Mouse (Mus musculus) midbrain, embryonic 10.5 days (tissue): ENCODE results near the gene Vgll2. TPM values are rescaled to one million over a fixed set of nuclear protein-coding genes. Genes with fewer than 3 reads are reported as not detected.

Experiments
- DNase-seq: peaks from one replicate; pipeline ENCODE4 v3.0.0-alpha.2; 2017; ENCODE audit warnings: low spot score
- H3K27ac ChIP-seq: fragments of 300-500 bp; sonication (generic); replicated peaks from 2 replicates; pipeline ENCODE4 v1.5.1; 2016; ENCODE audit warnings: mild to moderate bottlenecking
- H3K27me3 ChIP-seq: fragments of 300-500 bp; sonication (generic); 2 replicates; pipeline ENCODE4 v1.6.1; 2016; ENCODE audit warnings: low read depth, mild to moderate bottlenecking; ENCODE audit not compliant: poor library complexity, severe bottlenecking
- H3K36me3 ChIP-seq: fragments of 300-500 bp; sonication (generic); 2 replicates; pipeline ENCODE4 v1.6.1; 2016; ENCODE audit warnings: mild to moderate bottlenecking, moderate library complexity
- H3K4me1 ChIP-seq: fragments of 300-500 bp; sonication (generic); 2 replicates; pipeline ENCODE4 v1.6.1; 2016
- H3K4me3 ChIP-seq: fragments of 300-500 bp; sonication (generic); 2 replicates; pipeline ENCODE4 v1.5.1; 2016; ENCODE audit warnings: mild to moderate bottlenecking, moderate library complexity
- H3K9me3 ChIP-seq: fragments of 300-500 bp; sonication (generic); replicated peaks from 2 replicates; pipeline ENCODE4 v1.6.1; 2016; ENCODE audit warnings: mild to moderate bottlenecking
- WGBS: fragments of 180-500 bp; shearing (Covaris S2); methylation state at CpG from one replicate; pipeline ENCODE4 v1.1.7; 2016; 5-methylcytosine and 5-hydroxymethylcytosine counted together
- polyA plus RNA-seq: library from polyadenylated mRNA; unstranded; fragments of >200 nt; fragmentation: Nextera tagmentation; extraction: Ambion mirVana; gene quantifications from 2 replicates; pipeline ENCODE4 v1.2.1, GENCODE M21; 2016

Vgll2 gene
- 0.54 TPM in 1 of 2 replicates, not detected in the other for polyA plus RNA-seq

GRCm38 (mm10) chr10:52022413-52023212 lies at the start of gene Vgll2:
Gene Vgll2 (plus strand): TSS chr10:52022502.
- WGBS: under 1% methylated on average over 59 of the region's 60 CpGs
- peak; percentile 75 for DNase-seq
- H3K4me3 ChIP-seq: peak within 1 kb of the TSS; percentile 61
- H3K36me3 ChIP-seq: no peaks in the 10 kb centered on the region
- no peaks in the 10 kb centered on the region for H3K9me3 ChIP-seq
- H3K4me1 ChIP-seq: peaks cover 26% of the 10 kb centered on the region
- H3K27me3 ChIP-seq: peaks cover 94% of the 10 kb centered on the region
- peak within 1 kb of the TSS; percentile 59; the same call in 1 of the 2 replicates for H3K27ac ChIP-seq

GRCm38 (mm10) chr10:51975137-51975536 lies 47.2 kb upstream of the Vgll2 start:
- Histone ChIP-seq H3K9me3 (no peaks in the 10 kb centered on the region), H3K27me3 (no peaks in the 10 kb centered on the region), H3K4me3 (no peak overlapping the region), H3K36me3 (no peaks in the 10 kb centered on the region), H3K27ac (no peak overlapping the region), H3K4me1 (no peaks in the 10 kb centered on the region)
- 81% methylated on average over 4 of the region's 4 CpGs for WGBS
- no peak for DNase-seq

- H3K27ac ChIP-seq: no peak overlapping the region
- H3K4me3 ChIP-seq: no peak overlapping the region
- H3K27me3 ChIP-seq: no peaks in the 10 kb centered on the region
- 88% methylated on average over 3 of the region's 3 CpGs for WGBS
- no peak for DNase-seq
- H3K9me3 ChIP-seq: no peaks in the 10 kb centered on the region
- H3K4me1 ChIP-seq: no peaks in the 10 kb centered on the region
- H3K36me3 ChIP-seq: no peaks in the 10 kb centered on the region
Measured at GRCm38 (mm10) chr10:51975587-51975986, 46.7 kb upstream of the Vgll2 start.

GRCm38 (mm10) chr10:51981651-51982050 lies 40.7 kb upstream of the Vgll2 start:
- Histone ChIP-seq H3K4me1 (no peaks in the 10 kb centered on the region), H3K27ac (no peak overlapping the region), H3K36me3 (no peaks in the 10 kb centered on the region), H3K27me3 (no peaks in the 10 kb centered on the region), H3K9me3 (no peaks in the 10 kb centered on the region), H3K4me3 (no peak overlapping the region)
- 90% methylated on average over 6 of the region's 6 CpGs for WGBS
- DNase-seq: no peak

- no peaks in the 10 kb centered on the region for H3K4me1 ChIP-seq
Measured at GRCm38 (mm10) chr10:51982395-51982794, 39.9 kb upstream of the Vgll2 start.

GRCm38 (mm10) chr10:52018471-52018870 lies 3.8 kb upstream of the Vgll2 start:
- 68% methylated on average over 1 of the region's 1 CpGs for WGBS
- Histone ChIP-seq H3K4me3 (no peak overlapping the region), H3K27me3 (peaks cover 53% of the 10 kb centered on the region), H3K4me1 (peaks cover 19% of the 10 kb centered on the region), H3K36me3 (no peaks in the 10 kb centered on the region), H3K9me3 (no peaks in the 10 kb centered on the region), H3K27ac (no peak overlapping the region)
- DNase-seq: no peak

More at GRCm38 (mm10) chr10:51982395-51982794, 39.9 kb upstream of the Vgll2 start:
- no peaks in the 10 kb centered on the region for H3K9me3 ChIP-seq
- no peak overlapping the region for H3K27ac ChIP-seq
- no peak for DNase-seq
- 91% methylated on average over 6 of the region's 6 CpGs for WGBS
- no peak overlapping the region for H3K4me3 ChIP-seq
- no peaks in the 10 kb centered on the region for H3K36me3 ChIP-seq
- no peaks in the 10 kb centered on the region for H3K27me3 ChIP-seq

- Histone ChIP-seq H3K4me1 (peaks cover 19% of the 10 kb centered on the region), H3K4me3 (peak overlapping the region; percentile 61; the same call in 1 of the 2 replicates), H3K36me3 (no peaks in the 10 kb centered on the region), H3K27me3 (peaks cover 80% of the 10 kb centered on the region), H3K9me3 (no peaks in the 10 kb centered on the region), H3K27ac (no peak overlapping the region)
- WGBS: 1% methylated on average over 9 of the region's 9 CpGs
- DNase-seq: peak; percentile 25
Measured at GRCm38 (mm10) chr10:52021231-52021630, 1.1 kb upstream of the Vgll2 start.

GRCm38 (mm10) chr10:52021736-52022394 lies 437 bp upstream of the Vgll2 start:
- WGBS: under 1% methylated on average over 14 of the region's 15 CpGs
- DNase-seq: no peak
- Histone ChIP-seq H3K4me3 (peak overlapping the region; percentile 61), H3K27me3 (peaks cover 87% of the 10 kb centered on the region), H3K36me3 (no peaks in the 10 kb centered on the region), H3K27ac (peak overlapping the region; percentile 59; the same call in 1 of the 2 replicates), H3K9me3 (no peaks in the 10 kb centered on the region), H3K4me1 (peaks cover 19% of the 10 kb centered on the region)

GRCm38 (mm10) chr10:52023213-52024052 lies 1.1 kb downstream of the Vgll2 start:
- H3K4me3 ChIP-seq: peak overlapping the region; percentile 61
- H3K27me3 ChIP-seq: peaks cover 100% of the 10 kb centered on the region
- no peaks in the 10 kb centered on the region for H3K9me3 ChIP-seq
- no peak overlapping the region for H3K27ac ChIP-seq
- WGBS: 3% methylated on average over 17 of the region's 17 CpGs
- H3K36me3 ChIP-seq: no peaks in the 10 kb centered on the region
- peaks cover 30% of the 10 kb centered on the region for H3K4me1 ChIP-seq
- peak; percentile 54 for DNase-seq

GRCm38 (mm10) chr10:52024053-52024410 lies 1.7 kb downstream of the Vgll2 start:
- 8% methylated on average over 2 of the region's 2 CpGs for WGBS
- peak; percentile 18 for DNase-seq

GRCm38 (mm10) chr10:52025291-52025690 lies 3.0 kb downstream of the Vgll2 start:
- Histone ChIP-seq H3K4me3 (no peak overlapping the region), H3K4me1 (peaks cover 36% of the 10 kb centered on the region), H3K36me3 (no peaks in the 10 kb centered on the region), H3K27me3 (peaks cover 100% of the 10 kb centered on the region), H3K9me3 (no peaks in the 10 kb centered on the region), H3K27ac (no peak overlapping the region)
- no peak for DNase-seq
- 0% methylated on average over 1 of the region's 1 CpGs for WGBS

More at GRCm38 (mm10) chr10:52024053-52024410, 1.7 kb downstream of the Vgll2 start:
- Histone ChIP-seq H3K4me3 (no peak overlapping the region), H3K4me1 (peaks cover 31% of the 10 kb centered on the region), H3K27ac (no peak overlapping the region), H3K27me3 (peaks cover 100% of the 10 kb centered on the region), H3K9me3 (no peaks in the 10 kb centered on the region), H3K36me3 (no peaks in the 10 kb centered on the region)

GRCm38 (mm10) chr10:52025821-52026220 lies 3.5 kb downstream of the Vgll2 start:
- Histone ChIP-seq H3K27ac (no peak overlapping the region), H3K4me1 (peaks cover 36% of the 10 kb centered on the region), H3K4me3 (no peak overlapping the region), H3K9me3 (no peaks in the 10 kb centered on the region), H3K27me3 (peaks cover 100% of the 10 kb centered on the region), H3K36me3 (no peaks in the 10 kb centered on the region)
- peak; percentile 17 for DNase-seq
- 5% methylated on average over 7 of the region's 7 CpGs for WGBS
